Mouse (Mus musculus) brain, embryonic 14.5 days (tissue): ENCODE measurements around the gene Dnaic2. TPM values are rescaled to one million over a fixed set of nuclear protein-coding genes. Genes with fewer than 3 reads are reported as not detected.

Experiments
- DNase-seq: peaks from one replicate; pipeline ENCODE4 v3.0.0-alpha.2; 2011; ENCODE audit warnings: low read depth
- CTCF ChIP-seq: fragments of 200-500 bp; IDR thresholded peaks from 2 replicates; pipeline ENCODE4 v1.5.1; 2012; ENCODE audit warnings: inconsistent platforms, mild to moderate bottlenecking, moderate library complexity, borderline replicate concordance; ENCODE audit not compliant: insufficient read depth, insufficient read length; ENCODE audit errors: extremely low read depth
- POLR2A ChIP-seq: fragments of 200-500 bp; IDR thresholded peaks from 2 replicates; pipeline ENCODE4 v1.6.1; 2012; ENCODE audit warnings: mild to moderate bottlenecking, inconsistent platforms, borderline replicate concordance; ENCODE audit not compliant: poor library complexity, insufficient read depth, insufficient read length, severe bottlenecking; ENCODE audit errors: extremely low read depth
- polyA plus RNA-seq: library from polyadenylated mRNA; depleted of rRNA; stranded (reverse); fragments of >200 nt; gene quantifications from 2 replicates; pipeline ENCODE4 v1.2.3, GENCODE M21; 2012

Dnaic2 gene
- polyA plus RNA-seq, 1 experiment, result 2.9 TPM

DNA sequence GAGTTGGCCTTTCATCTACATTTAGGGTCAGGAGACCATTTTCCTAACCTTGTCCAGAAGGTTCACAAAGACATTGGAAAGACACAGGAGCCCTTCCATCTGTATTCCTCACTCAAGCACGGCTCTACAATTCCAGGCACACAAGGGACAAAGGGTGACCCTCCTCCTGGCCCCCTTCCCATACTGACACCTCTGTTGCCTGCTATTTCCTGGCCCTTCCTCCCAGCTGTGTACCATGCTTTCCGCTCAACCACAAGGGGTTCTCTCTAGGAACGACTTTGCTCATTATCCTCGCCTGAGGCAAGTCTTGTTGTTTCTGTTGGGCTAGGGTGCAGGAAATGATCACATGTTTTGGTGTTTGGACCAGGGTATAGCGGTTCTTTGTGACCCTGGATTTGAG is 1.1 kb downstream of the Dnaic2 start:
- TF ChIP-seq CTCF (no peak), POLR2A (no peak)

GRCm38 (mm10) chr11:114729832-114730363 is 2.7 kb downstream of the Dnaic2 start:
- TF ChIP-seq POLR2A (no peak), CTCF (no peak)
- no peak for DNase-seq

More for the DNA sequence above, 1.1 kb downstream of the Dnaic2 start:
- DNase-seq, result no peak

- no peak for DNase-seq
- TF ChIP-seq POLR2A (no peak), CTCF (no peak)
Measured at GRCm38 (mm10) chr11:114731711-114732110, 4.5 kb downstream of the Dnaic2 start.

DNA sequence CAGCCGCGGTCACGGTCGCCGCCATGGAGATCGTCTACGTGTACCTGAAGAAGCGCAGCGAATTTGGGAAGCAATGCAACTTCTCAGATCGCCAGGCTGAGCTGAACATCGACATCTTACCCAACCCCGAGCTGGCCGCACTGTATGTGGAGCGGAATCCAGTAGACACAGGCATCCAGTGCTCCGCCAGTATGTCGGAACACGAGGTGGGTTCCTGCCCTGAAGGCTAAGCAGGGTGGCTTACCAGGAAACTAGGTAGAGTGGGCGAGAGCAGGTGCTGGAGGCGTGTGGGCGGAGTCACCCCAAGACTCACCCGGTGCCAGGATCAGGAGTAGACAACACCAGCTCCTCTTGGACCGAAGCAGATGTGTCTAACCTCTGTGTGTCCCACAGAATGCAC is 5.7 kb downstream of the Dnaic2 start:
- no peak for DNase-seq
- TF ChIP-seq CTCF, result no peak
- TF ChIP-seq POLR2A, result no peak

- TF ChIP-seq CTCF (no peak), POLR2A (no peak)
- DNase-seq, result no peak
Measured at GRCm38 (mm10) chr11:114736111-114736510, 8.9 kb downstream of the Dnaic2 start.

DNA sequence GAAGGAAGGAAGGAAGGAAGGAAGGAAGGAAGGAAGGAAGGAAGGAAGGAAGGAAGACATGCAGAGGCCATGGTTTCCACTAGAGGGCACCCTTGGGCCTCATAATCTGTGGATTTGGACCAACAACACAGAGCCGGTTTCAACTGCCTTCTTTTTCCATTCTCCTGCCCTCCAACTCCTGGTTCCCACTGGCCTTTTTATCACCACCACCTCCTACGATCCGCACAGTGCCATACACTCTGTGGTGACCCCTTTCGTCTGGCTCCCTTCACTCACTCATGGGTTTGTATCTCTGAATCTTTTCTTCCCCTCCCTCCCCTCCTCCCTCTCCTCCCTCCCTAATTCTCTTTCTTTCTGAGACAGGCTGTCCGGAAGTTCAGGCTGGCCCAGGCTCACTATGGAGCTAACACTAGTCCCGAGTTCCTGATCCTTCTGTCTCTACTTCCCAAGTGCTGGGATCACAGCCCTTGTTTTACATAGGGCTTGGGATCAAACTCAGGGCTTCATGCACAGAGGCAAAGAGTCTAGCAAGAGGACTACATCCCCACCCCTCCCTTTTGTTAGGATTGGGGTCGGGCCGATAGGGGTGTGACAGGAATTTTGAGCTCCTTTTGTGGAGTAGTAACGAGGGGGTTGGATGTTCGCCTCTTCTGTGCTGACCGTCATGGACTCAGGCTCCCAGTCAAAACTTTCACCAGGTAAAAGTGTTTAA is 9.9 kb downstream of the Dnaic2 start:
- DNase-seq, result peak; percentile 85
- TF ChIP-seq POLR2A, result no peak
- peak; percentile 72 for TF ChIP-seq CTCF

- TF ChIP-seq CTCF (no peak), POLR2A (no peak)
- DNase-seq, result peak; percentile 46
Measured at GRCm38 (mm10) chr11:114740598-114740997, 13.4 kb downstream of the Dnaic2 start.

DNA sequence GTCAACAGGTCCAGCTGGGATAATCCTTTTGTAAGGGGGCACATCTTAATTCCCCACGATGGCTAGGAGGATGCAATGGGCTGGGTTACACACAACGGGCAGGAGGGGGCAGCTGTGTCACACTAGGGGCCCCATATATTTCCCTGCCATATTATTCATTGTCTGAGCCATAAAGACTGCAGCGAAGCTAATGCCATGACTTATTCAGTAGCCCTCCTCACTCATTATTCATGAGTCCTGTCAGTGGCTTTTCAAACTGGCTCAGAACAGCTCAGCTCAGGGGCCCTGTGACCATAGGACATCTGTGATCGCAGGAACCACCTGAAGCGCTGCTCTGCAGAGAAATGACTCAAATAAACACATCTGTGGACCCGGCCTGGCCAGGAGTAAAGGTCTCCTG is 14.2 kb downstream of the Dnaic2 start:
- peak; percentile 73 for DNase-seq

DNA sequence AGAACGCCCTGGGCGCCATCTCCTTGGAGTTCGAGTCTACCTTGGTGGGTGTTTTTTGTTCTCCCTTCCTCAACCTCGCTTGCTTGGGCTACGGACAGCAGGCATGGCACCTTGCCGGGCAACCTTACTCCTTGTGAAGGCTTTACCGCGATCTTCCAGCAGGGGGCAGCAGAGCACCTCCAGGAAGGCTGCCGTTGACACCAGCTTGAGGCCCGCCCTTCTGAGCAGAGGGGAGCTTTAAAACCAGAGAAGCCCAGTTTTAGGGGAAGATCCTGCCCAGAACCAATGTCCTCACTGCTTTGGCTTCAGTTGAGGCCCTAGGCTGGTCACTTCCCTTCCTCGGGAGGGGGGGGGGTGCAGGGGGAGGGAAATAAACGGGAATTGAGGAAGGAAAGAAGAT is 17.9 kb downstream of the Dnaic2 start:
- TF ChIP-seq POLR2A, result no peak
- peak; percentile 98 for TF ChIP-seq CTCF
- DNase-seq, result peak; percentile 92

More for the DNA sequence above, 14.2 kb downstream of the Dnaic2 start:
- no peak for TF ChIP-seq POLR2A
- no peak for TF ChIP-seq CTCF

DNA sequence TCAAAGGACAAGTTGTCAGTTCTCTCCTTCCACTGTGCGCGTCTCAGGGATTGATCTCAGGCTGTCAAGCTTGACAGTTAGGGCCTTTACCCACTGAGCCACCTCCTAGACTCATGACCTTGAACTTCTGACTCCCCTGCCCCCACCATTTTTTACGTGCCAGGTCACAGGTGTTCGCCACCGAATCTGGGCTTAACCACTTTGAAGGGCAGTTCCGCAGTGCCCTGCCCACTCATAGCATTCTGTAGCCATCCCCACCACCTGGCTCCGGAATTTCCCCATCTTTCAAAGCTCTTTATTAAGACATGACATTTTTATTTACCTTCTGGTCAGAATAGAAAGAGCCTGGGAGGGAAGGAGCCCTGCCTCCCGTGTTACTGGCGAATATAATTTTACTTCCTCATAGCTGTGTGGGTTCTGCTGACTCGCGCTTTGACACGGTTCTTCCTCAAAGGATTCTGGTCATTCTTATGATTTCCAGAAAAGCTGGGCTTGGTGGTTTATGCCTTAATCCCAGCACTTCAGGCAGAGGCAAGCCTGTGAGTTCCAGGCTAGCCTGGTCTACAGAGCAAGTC is 20.4 kb downstream of the Dnaic2 start:
- TF ChIP-seq CTCF, result no peak
- no peak for TF ChIP-seq POLR2A
- no peak for DNase-seq

GRCm38 (mm10) chr11:114764820-114765818 is 37.9 kb downstream of the Dnaic2 start, which contains the start of gene Kif19a:
Gene Kif19a, plus strand, starts transcription at chr11:114765388.
- DNase-seq, result peak; percentile 66

GRCm38 (mm10) chr11:114769911-114770310 is 42.7 kb downstream of the Dnaic2 start:
- peak; percentile 39 for DNase-seq
- TF ChIP-seq CTCF (no peak), POLR2A (no peak)

More at GRCm38 (mm10) chr11:114764820-114765818, 37.9 kb downstream of the Dnaic2 start, which contains the start of gene Kif19a:
- no peak for TF ChIP-seq CTCF
- TF ChIP-seq POLR2A, result no peak
